Mouse (Mus musculus) skeletal muscle tissue, adult 2 months (tissue): Measurements from ENCODE around the gene Cmtr1.

Source experiments
- DNase-seq: peaks from one replicate; pipeline ENCODE4 v3.0.0-alpha.2; 2012; ENCODE audit warnings: low read depth, low spot score

Cmtr1 gene

GRCm38 (mm10) chr17:29669030-29669429, 8.6 kb downstream of the Cmtr1 start:
- DNase-seq, result no peak

- no peak for DNase-seq
Observed at GRCm38 (mm10) chr17:29669936-29670335, 9.5 kb downstream of the Cmtr1 start.

- no peak for DNase-seq
Observed at GRCm38 (mm10) chr17:29671021-29671420, 10.6 kb downstream of the Cmtr1 start.

GRCm38 (mm10) chr17:29673325-29673724, 12.9 kb downstream of the Cmtr1 start:
- no peak for DNase-seq

DNA sequence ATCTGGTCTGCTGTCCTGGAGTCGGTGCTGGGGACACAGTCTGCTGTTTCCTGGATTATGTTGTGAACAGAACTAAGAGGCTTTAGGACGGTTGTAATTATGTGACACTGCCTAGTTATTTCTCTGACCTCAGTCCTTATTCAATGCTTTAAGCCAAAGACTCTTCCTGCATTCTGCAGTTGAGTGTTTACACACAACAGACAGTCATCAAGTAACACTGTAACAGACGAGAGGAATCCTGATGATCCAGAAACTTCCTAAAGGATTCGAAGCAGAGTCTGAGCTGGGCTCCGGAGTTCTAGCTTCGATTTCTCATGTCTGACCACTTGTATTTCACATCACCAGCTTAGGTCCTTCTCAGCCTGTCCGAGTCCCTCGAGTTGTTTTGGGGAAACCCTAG, 18.1 kb downstream of the Cmtr1 start:
- no peak for DNase-seq

GRCm38 (mm10) chr17:29679038-29679767, 18.8 kb downstream of the Cmtr1 start:
- DNase-seq, result no peak

DNA sequence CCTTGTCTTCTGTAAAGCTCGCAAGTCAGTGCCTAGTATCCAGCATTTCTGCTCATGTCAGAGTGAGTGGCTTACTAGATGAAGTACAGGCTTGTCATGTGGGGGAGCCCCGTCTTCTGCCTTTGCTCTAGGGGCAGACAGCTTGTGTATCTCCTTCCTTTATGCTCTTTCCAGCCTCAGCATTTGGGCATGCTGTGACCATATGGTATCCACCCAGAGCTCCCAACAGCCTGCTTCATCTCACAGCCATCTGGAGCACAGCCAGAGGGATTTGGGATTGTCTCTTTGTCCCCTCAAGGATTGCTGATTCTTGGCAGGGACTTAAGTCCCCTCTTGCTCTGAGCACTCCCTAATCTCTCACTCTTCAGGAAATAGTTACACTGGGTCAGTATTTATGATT, 19.8 kb downstream of the Cmtr1 start:
- no peak for DNase-seq

GRCm38 (mm10) chr17:29680921-29681320, 20.5 kb downstream of the Cmtr1 start:
- no peak for DNase-seq

DNA sequence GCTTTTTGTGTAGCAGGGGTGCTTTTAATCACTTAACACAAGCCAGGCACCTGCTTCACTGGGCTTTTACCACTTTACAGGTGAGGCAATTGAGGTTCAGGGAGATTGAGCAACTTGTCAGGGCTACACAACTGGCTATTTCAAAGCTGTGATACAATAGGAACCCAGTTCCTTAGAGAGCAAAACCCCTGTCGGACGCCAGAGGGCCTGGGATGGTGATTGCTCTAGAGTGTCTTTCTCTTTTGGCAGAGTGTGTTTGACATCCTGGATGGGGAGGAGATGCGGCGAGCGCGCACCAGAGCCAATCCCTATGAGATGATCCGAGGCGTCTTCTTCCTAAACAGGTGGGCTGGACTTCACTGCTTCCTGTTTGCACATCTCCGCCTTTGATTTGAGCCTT, 21.3 kb downstream of the Cmtr1 start:
- DNase-seq, result no peak

DNA sequence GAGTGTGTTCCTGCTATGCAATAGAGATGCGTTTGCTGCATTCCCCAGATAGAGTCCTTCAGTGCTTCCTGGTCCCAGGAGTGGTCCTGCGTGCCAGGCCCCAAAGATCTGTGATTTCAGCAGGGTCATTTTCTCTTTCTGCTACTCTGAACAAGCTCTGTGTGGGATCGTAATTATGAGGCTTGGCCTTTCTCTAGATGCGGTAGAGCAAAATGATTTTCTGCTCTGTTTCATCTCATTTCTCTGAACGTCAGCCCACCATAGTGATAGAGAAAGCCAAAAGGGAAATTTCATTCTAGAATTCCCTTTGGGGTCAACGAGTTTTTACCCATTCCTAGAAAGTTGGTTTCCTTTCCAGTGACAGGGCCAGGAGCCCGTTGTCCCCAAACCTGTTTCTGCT, 21.9 kb downstream of the Cmtr1 start:
- DNase-seq, result no peak

- no peak for DNase-seq
Observed at GRCm38 (mm10) chr17:29683127-29683526, 22.7 kb downstream of the Cmtr1 start.

DNA sequence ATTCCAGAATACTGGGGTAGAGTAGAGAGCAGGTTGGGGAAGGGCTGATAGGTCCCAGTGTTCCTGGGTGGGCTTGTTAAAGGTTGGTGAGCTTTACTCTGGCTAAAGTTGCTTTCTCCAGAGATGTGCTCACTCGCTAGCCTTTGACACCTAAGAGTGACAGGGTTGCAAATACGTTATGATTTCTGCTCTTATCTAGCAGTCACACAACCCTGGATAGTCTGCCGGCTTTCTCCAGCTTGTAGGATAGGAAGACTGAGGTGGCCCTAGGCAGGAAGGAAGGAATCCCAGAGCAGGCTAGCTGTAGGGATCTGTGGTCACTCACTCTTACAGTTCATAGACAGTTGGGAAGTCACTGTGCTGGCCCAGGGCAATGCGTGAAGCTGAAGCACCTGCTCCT, 23.9 kb downstream of the Cmtr1 start:
- DNase-seq, result no peak

DNA sequence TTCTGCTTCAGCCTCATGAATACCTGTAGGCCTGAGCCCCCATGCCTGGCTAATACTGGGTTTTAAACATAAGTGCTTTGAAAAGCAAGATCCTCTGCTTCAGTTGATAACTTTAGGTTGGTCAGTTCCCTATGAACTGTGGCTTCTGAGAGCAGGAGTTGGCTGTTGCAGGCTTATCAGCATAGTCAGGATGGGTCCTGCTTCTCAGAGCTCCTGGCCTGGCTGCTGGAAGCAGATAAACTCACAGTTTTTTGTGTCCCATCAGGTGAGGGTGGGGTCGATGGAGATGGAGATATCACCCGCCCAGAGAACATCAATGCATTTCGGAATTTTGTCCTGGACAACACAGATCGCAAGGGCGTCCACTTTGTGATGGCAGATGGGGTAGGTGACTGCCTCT, 26.4 kb downstream of the Cmtr1 start:
- no peak for DNase-seq

GRCm38 (mm10) chr17:29687373-29687772, 27.0 kb downstream of the Cmtr1 start:
- no peak for DNase-seq

DNA sequence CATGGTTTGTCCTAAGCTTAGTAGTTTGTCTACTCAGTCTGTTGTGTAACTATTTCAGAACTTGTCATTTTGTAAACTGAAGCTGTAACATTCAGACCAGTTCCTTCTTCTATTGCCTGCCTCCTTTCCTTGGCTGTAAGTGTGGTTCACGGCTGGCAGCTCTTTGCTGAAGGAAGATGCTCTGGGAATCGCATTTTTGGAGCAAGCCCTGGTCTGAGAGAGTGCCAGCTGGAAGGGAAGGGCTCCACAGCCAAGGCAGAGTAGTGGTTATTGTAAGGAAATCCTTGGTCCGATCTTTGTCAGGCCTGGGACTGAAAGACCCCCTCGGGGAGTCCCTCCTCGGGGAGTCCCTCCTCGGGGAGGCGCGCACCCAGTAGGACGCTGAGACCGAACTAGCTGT, 28.2 kb downstream of the Cmtr1 start:
- no peak for DNase-seq

- DNase-seq, result no peak
Observed at GRCm38 (mm10) chr17:29690257-29690656, 29.9 kb downstream of the Cmtr1 start.

GRCm38 (mm10) chr17:29692827-29693226, 32.4 kb downstream of the Cmtr1 start:
- no peak for DNase-seq

DNA sequence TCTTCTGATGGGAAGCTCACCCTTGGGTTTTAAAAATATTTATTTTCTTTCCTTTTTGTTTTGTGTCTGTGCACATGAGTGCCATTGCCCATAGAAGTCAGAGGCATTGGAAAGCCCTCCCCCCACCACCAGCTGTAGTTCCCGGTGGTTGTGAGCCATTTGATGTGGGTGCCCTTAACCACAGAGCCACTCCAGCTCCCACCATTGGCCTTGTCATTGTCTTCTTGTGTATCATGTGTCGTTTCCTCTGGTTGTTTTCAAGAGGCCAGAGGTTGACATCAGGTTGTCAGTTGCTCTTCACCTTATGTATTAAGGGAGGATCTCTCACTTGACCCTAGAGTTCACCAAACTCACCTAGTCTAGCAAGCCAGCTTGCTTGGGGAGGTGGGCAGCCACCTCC, 33.2 kb downstream of the Cmtr1 start:
- no peak for DNase-seq

DNA sequence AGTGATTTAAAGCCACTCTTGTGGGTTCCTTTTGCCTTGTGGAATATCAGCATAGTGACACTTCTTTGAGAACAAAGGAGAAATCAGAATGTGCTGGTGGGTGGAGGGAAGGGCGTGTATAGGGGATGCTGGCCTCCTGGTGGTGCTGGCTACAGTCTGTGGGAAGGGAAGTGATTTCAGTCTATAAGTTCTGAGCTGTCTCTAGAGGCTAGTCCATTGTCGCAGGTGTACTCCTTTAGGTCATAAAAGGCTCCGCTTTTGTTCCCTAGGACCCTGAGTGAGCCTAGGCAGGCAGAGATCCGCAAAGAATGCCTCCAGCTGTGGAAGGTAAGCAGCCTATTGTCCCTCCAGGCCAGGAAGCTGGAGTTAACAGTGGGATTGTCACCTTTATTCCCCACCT, 34.1 kb downstream of the Cmtr1 start:
- no peak for DNase-seq

GRCm38 (mm10) chr17:29696940-29697339, 36.5 kb downstream of the Cmtr1 start:
- DNase-seq, result peak; percentile 71

DNA sequence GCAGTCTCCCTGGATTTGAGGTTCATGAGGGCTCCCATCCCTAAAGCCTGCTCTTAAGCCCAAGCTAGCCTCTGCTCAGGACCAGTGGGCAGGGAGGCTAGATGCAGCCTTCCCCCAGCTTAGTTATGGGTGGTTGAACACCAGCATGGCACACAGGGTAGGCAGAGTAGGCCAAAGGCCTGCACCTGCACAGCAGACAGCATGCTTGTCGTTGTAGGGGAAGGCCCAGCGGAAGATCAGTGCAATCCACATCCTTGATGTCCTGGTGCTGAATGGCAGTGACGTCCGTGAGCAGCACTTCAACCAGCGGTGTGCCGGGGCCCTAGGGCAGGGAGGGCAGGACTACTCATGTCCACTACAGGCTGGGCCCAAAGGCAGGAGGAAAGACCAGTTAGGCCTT, 38.0 kb downstream of the Cmtr1 start:
- DNase-seq, result no peak

- peak; percentile 64 for DNase-seq
Observed at GRCm38 (mm10) chr17:29700573-29700972, 40.2 kb downstream of the Cmtr1 start.

GRCm38 (mm10) chr17:29702938-29703710, 42.7 kb downstream of the Cmtr1 start:
- no peak for DNase-seq
